In genomic region chr16:52034356-52034755, GRCm38 (mm10) we compare ENCODE assay signal across 10 mouse cellular contexts. TPM values are rescaled to one million over a fixed set of nuclear protein-coding genes. Genes with fewer than 3 reads are reported as not detected.
DNase-seq lines count a peak whose midpoint lies in the region; ATAC-seq and TF ChIP-seq lines count a peak whose summit lies in the region.
"Had no signal": no experiment of that assay in that cellular context is flagged by ENCODE, and none has a peak within 500 bp of the region (broad histone marks: within the 10 kb centered on the region; RNA-seq: fewer than 3 reads in every experiment).

No protein-coding gene starts in this region.

- H3K9me3 ChIP-seq in lung, embryonic 16.5 days (ENCODE audit: control insufficient read depth, low read length): no peaks in the 10 kb centered on the region
- H3K9me3 ChIP-seq in hindbrain, embryonic 12.5 days (replicated peaks): no peaks in the 10 kb centered on the region
- no peaks in the 10 kb centered on the region for H3K9me3 ChIP-seq in neural tube, embryonic 14.5 days (ENCODE audit: control insufficient read depth, low read length)

- no peaks in the 10 kb centered on the region for H3K27me3 ChIP-seq in cerebellum, adult 2 months (ENCODE audit: control insufficient read depth, insufficient read depth, low read length)
- no peaks in the 10 kb centered on the region for H3K27me3 ChIP-seq in lung, embryonic 16.5 days (ENCODE audit: control insufficient read depth, insufficient read depth, low read depth, low read length)
- no peaks in the 10 kb centered on the region for H3K27me3 ChIP-seq in hindbrain, embryonic 12.5 days
- no peaks in the 10 kb centered on the region for H3K27me3 ChIP-seq in neural tube, embryonic 14.5 days (ENCODE audit: control insufficient read depth, insufficient read depth, low read length)

- no peak for ATAC-seq in cerebellum, adult (ENCODE audit: insufficient number of reproducible peaks, low FRiP score, low TSS enrichment)
- ATAC-seq in lung, embryonic 16.5 days (ENCODE audit: low read depth): no peak
- ATAC-seq in hindbrain, embryonic 12.5 days (ENCODE audit: low FRiP score): no peak
- no peak for ATAC-seq in neural tube, embryonic 14.5 days (ENCODE audit: low read depth)

- peak overlapping the region; percentile 32 for H3K4me2 ChIP-seq in lung, embryonic 16.5 days (ENCODE audit: low read depth, low read length)
- peak overlapping the region; percentile 65 for H3K4me2 ChIP-seq in hindbrain, embryonic 12.5 days (replicated peaks)
- H3K4me2 ChIP-seq in neural tube, embryonic 14.5 days (ENCODE audit: low read depth, low read length): peak overlapping the region; percentile 21

- peaks cover 8% of the 10 kb centered on the region; the same call in 1 of the 2 replicates for H3K4me1 ChIP-seq in cerebellum, adult 2 months (ENCODE audit: control insufficient read depth, insufficient read depth, low read length)
- H3K4me1 ChIP-seq in lung, embryonic 16.5 days (replicated peaks; ENCODE audit: control insufficient read depth, insufficient read depth, low read length): peaks cover 17% of the 10 kb centered on the region
- H3K4me1 ChIP-seq in hindbrain, embryonic 12.5 days: peaks cover 39% of the 10 kb centered on the region
- H3K4me1 ChIP-seq in neural tube, embryonic 14.5 days (ENCODE audit: control insufficient read depth, insufficient read depth, low read length): peaks cover 34% of the 10 kb centered on the region

- H3K4me3 ChIP-seq in cerebellum, adult 2 months (replicated peaks; ENCODE audit: insufficient read depth, low read depth, low read length): no peak overlapping the region
- H3K4me3 ChIP-seq in lung, embryonic 16.5 days (ENCODE audit: low read length): no peak overlapping the region
- peak overlapping the region; percentile 20 for H3K4me3 ChIP-seq in hindbrain, embryonic 12.5 days
- H3K4me3 ChIP-seq in neural tube, embryonic 14.5 days (ENCODE audit: low read depth, low read length): no peak overlapping the region

- TF ChIP-seq POLR2A in cerebellum, adult 2 months (IDR thresholded peaks at IDR 0.05; ENCODE audit: borderline replicate concordance, insufficient read depth, low read length): no peak

- no peak for TF ChIP-seq CTCF in cerebellum, adult 2 months (IDR thresholded peaks at IDR 0.05; ENCODE audit: borderline replicate concordance, insufficient read depth, low read depth, low read length)

- 13% methylated on average over 5 of the region's 5 CpGs for WGBS in cerebellum, adult 2 months
- 80% methylated on average over 5 of the region's 5 CpGs for WGBS in lung, embryonic 16.5 days
- WGBS in hindbrain, embryonic 12.5 days: 88% methylated on average over 5 of the region's 5 CpGs
- WGBS in neural tube, embryonic 14.5 days: 86% methylated on average over 5 of the region's 5 CpGs

- no peak overlapping the region for H3K9ac ChIP-seq in lung, embryonic 16.5 days (ENCODE audit: low read length)
- H3K9ac ChIP-seq in hindbrain, embryonic 12.5 days: no peak overlapping the region
- H3K9ac ChIP-seq in neural tube, embryonic 14.5 days (replicated peaks; ENCODE audit: low read depth, low read length): no peak overlapping the region

- DNase-seq in cerebellum, adult 2 months: peak; percentile 42 to 70
- no peak for DNase-seq in lung, adult 18-20 months
- no peak for DNase-seq in retina, postnatal 1 day
- no peak for DNase-seq in thymus, postnatal 10 days (ENCODE audit: low spot score in 2 of 2)
- DNase-seq: kidney, adult 8-10 months; right cerebral cortex, postnatal 14 days had no signal

- peaks cover 18% of the 10 kb centered on the region; the same call in 1 of the 2 replicates for H3K36me3 ChIP-seq in lung, embryonic 16.5 days (ENCODE audit: control insufficient read depth, insufficient read depth, low read length)
- peaks cover 15% of the 10 kb centered on the region for H3K36me3 ChIP-seq in hindbrain, embryonic 12.5 days
- H3K36me3 ChIP-seq in neural tube, embryonic 14.5 days (ENCODE audit: control insufficient read depth, insufficient read depth, low read length): peaks cover 3% of the 10 kb centered on the region; the same call in 1 of the 2 replicates

- H3K27ac ChIP-seq in cerebellum, adult 2 months (ENCODE audit: insufficient read depth, low read length): no peak overlapping the region
- H3K27ac ChIP-seq in lung, embryonic 16.5 days (ENCODE audit: low read length): no peak overlapping the region
- H3K27ac ChIP-seq in hindbrain, embryonic 12.5 days: no peak overlapping the region
- H3K27ac ChIP-seq in neural tube, embryonic 14.5 days (ENCODE audit: low read depth, low read length): no peak overlapping the region

RNA-seq across cellular contexts. Expression of gene Cblb, which starts 3.3 kb away (rescaled TPM):
- polyA plus RNA-seq in cerebellum, adult 2 months (2012; rRNA removed): 14.2 and 15.5 TPM in 2 replicates
- 14.6 and 15.3 TPM in 2 replicates for polyA plus RNA-seq in lung, embryonic 16.5 days (2015; fragmentation: Nextera tagmentation; extraction: Ambion mirVana)
- polyA plus RNA-seq in hindbrain, embryonic 12.5 days (2016; fragmentation: Nextera tagmentation; extraction: Ambion mirVana): 40.7 and 46.7 TPM in 2 replicates
- polyA plus RNA-seq in neural tube, embryonic 14.5 days (2014; fragmentation: Nextera tagmentation; extraction: Ambion mirVana): 12.4 and 18.2 TPM in 2 replicates

Comparison
In these comparisons a context has a peak if more than half of its experiments do, and no peak if none do; other contexts are left out.
1. DNase-seq: peak in cerebellum, adult 2 months (2 of 2); none in lung, adult 18-20 months (0 of 2), retina, postnatal 1 day (single experiment) and thymus, postnatal 10 days (0 of 2).
2. Peak in every context shown above with its lines, with median percentiles within 50 percentile points of each other: H3K4me2 ChIP-seq.